Mouse (Mus musculus) hindbrain, embryonic 15.5 days (tissue): ENCODE measurements at regions not wholly inside any gene's neighbourhood (a gene's known extent, or its start where the extent isn't known, plus 50 kb on each side); places are given as distances from the start of the nearest gene placed in this dataset.
"Not testable (repeated sequence)": the region's sequence is repeated elsewhere in the genome, so short reads cannot be mapped to it uniquely, and the experiment has no call there.

Source experiments
- ATAC-seq: fragments of 200-750 bp; cut with Nextera tagmentation; 2 replicates; pipeline ENCODE4 v1.8.0; 2017; ENCODE audit warnings: low read depth, moderate number of reproducible peaks, moderate TSS enrichment; ENCODE audit not compliant: low FRiP score
- H3K27ac ChIP-seq: fragments of 300-500 bp; sonication (generic); replicated peaks from 2 replicates; pipeline ENCODE4 v1.5.1; 2015; ENCODE audit warnings: mild to moderate bottlenecking, inconsistent platforms
- H3K27me3 ChIP-seq: fragments of 300-500 bp; sonication (generic); 2 replicates; pipeline ENCODE4 v1.6.1; 2015; ENCODE audit warnings: control low read depth, inconsistent platforms
- H3K36me3 ChIP-seq: fragments of 300-500 bp; sonication (generic); 2 replicates; pipeline ENCODE4 v1.6.1; 2015; ENCODE audit warnings: control low read depth, inconsistent platforms
- H3K4me1 ChIP-seq: fragments of 300-500 bp; sonication (generic); replicated peaks from 2 replicates; pipeline ENCODE4 v1.6.1; 2015; ENCODE audit warnings: control low read depth, inconsistent platforms
- H3K4me2 ChIP-seq: fragments of 300-500 bp; sonication (generic); 2 replicates; pipeline ENCODE4 v1.6.1; 2015; ENCODE audit warnings: moderate library complexity, mild to moderate bottlenecking, inconsistent platforms
- H3K4me3 ChIP-seq: fragments of 300-500 bp; sonication (generic); 2 replicates; pipeline ENCODE4 v1.5.1; 2015; ENCODE audit warnings: mild to moderate bottlenecking, inconsistent platforms
- H3K9ac ChIP-seq: fragments of 300-500 bp; sonication (generic); 2 replicates; pipeline ENCODE4 v1.6.1; 2015; ENCODE audit warnings: inconsistent platforms
- H3K9me3 ChIP-seq: fragments of 300-500 bp; sonication (generic); 2 replicates; pipeline ENCODE4 v1.6.1; 2016; ENCODE audit warnings: control low read depth, inconsistent platforms
- WGBS: fragments of 180-500 bp; shearing (Covaris S2); methylation state at CpG from one replicate; pipeline ENCODE4 v1.1.7; 2015; 5-methylcytosine and 5-hydroxymethylcytosine counted together

DNA sequence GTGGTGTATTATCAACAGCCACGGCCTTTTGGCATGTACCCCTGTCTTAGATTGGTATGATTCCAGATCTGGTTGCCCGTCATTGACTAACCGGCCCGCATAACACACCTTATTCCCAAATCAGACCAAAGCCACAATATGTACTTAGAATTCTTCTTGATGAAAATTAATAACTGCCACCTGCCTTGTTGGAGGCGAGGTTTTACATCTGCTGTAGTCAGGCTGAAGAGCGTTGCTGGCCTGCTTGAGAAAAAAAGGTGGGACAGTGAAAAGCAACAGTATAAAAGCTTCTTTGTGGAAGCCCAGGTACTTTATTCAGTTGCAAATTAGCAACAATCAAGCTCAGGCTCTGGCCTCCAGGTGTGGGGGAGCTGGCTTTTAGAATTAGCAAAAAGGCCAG lies 223.6 kb upstream of the Car8 start:
- H3K4me1 ChIP-seq, H3K9me3 ChIP-seq, H3K4me2 ChIP-seq, ATAC-seq, H3K27me3 ChIP-seq, H3K27ac ChIP-seq, H3K36me3 ChIP-seq, H3K4me3 ChIP-seq, H3K9ac ChIP-seq: not testable (repeated sequence)
- 93% methylated on average over 6 of the region's 6 CpGs for WGBS

DNA sequence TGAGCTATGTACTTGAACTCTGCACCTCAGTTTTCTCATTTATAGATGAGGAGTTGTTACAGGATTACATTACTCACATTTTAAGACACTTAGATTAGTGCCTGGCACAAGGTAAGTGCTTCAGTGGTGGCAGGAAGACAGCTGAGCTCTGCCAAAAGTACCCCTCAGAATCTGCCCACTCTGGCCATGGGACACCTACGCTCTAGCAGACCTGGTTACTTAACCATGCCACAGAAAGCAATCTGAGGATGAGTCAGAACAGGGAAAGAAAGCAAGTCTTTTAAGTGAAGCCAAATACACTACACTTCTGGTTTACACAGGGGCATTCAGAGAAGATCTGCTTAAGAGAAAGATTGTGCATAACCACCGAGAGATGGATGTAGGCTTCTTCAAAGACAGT lies 215.5 kb upstream of the Car8 start:
- no peak overlapping the region for H3K4me3 ChIP-seq
- no peak for ATAC-seq
- no peak overlapping the region for H3K27ac ChIP-seq
- H3K9me3 ChIP-seq, result no peaks in the 10 kb centered on the region
- H3K4me2 ChIP-seq, result no peak overlapping the region
- no peak overlapping the region for H3K9ac ChIP-seq
- H3K27me3 ChIP-seq, result no peaks in the 10 kb centered on the region
- H3K36me3 ChIP-seq, result no peaks in the 10 kb centered on the region
- H3K4me1 ChIP-seq, result no peaks in the 10 kb centered on the region
- WGBS, result 89% methylated on average over 2 of the region's 2 CpGs

DNA sequence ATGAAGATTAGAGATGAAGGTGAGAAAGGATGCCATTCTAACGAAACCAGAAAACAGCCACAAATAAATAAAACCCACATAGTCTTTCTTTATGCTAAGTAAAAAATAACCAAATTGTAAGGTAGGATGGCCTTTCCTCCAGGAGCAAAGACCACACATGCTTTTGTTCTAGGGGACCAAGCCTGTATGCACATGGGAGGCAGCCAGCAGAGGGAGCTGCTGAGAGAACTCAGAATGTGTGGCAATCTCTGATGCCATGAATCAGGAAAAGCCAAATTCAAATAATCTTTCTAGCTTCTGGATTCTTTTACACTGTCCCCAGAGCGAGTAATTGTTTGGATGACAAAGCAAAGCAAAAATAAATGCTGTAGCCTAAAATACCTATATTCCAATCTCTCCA lies 193.6 kb upstream of the Car8 start:
- WGBS, result 46% methylated on average over 2 of the region's 2 CpGs

DNA sequence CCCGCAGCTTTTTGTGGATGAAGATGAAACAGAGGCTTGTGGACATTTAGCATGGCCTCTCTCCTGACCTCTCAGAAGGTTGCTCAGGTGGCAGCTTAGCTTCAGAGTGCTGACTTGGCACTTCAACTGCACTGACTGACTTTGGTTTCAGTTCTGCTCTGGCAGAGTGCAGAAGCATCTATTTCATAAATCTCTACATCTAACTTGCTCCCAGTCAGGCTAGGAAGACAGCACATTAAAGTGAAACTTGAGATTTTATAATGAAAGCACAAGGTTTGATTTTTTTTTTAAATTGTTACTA lies 192.1 kb upstream of the Car8 start:
- WGBS, result 41% methylated on average over 1 of the region's 1 CpGs
- Histone ChIP-seq H3K27me3 (no peaks in the 10 kb centered on the region), H3K4me3 (no peak overlapping the region), H3K9ac (no peak overlapping the region), H3K27ac (no peak overlapping the region), H3K4me2 (no peak overlapping the region), H3K9me3 (no peaks in the 10 kb centered on the region), H3K36me3 (no peaks in the 10 kb centered on the region), H3K4me1 (no peaks in the 10 kb centered on the region)
- no peak for ATAC-seq

More for the DNA sequence above, 193.6 kb upstream of the Car8 start:
- no peaks in the 10 kb centered on the region for H3K4me1 ChIP-seq
- no peaks in the 10 kb centered on the region for H3K36me3 ChIP-seq
- ATAC-seq, result no peak
- no peak overlapping the region for H3K4me3 ChIP-seq
- no peaks in the 10 kb centered on the region for H3K9me3 ChIP-seq
- H3K27ac ChIP-seq, result no peak overlapping the region
- H3K27me3 ChIP-seq, result no peaks in the 10 kb centered on the region
- no peak overlapping the region for H3K9ac ChIP-seq
- H3K4me2 ChIP-seq, result no peak overlapping the region

DNA sequence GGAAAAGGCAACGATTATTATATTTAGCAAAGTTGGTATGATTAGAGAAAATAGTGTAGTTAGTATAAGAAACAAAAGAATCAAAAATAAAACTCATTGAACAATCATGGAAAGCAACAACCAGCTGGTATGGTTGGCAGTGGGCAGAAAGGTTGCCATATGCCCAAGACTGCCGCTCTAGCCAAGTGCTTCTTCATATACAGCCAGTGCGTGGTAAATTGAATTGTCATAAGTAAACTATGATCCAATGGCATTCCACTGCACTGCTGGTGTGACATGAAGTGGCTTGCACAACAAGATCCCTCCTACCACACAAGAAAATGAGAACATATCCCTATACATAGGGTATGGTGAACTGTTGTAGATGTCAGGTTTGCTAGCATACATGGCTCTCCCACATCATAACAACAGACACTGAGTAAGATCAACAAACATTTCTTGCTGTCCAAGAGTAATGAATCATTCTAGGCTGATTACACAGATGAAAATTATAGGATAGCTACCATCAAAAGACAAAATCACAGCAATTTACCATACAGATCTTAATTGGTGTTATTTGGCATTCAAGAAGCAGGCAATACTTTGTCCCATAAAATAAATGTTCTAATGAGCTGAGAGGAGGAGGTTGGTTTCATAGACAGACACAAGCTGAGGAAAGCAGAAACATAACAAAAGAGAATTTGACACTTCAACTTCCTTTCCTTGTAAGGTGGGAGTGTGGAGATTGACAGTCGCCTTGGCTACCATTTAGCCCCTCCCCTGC lies 191.6 kb upstream of the Car8 start:
- H3K4me1 ChIP-seq, result no peaks in the 10 kb centered on the region
- H3K27me3 ChIP-seq, result no peaks in the 10 kb centered on the region
- no peak overlapping the region for H3K27ac ChIP-seq
- no peak overlapping the region for H3K4me3 ChIP-seq
- no peak for ATAC-seq
- no peaks in the 10 kb centered on the region for H3K9me3 ChIP-seq
- no peak overlapping the region for H3K4me2 ChIP-seq
- H3K9ac ChIP-seq, result no peak overlapping the region
- WGBS, result 77% methylated on average over 4 of the region's 4 CpGs
- H3K36me3 ChIP-seq, result no peaks in the 10 kb centered on the region

DNA sequence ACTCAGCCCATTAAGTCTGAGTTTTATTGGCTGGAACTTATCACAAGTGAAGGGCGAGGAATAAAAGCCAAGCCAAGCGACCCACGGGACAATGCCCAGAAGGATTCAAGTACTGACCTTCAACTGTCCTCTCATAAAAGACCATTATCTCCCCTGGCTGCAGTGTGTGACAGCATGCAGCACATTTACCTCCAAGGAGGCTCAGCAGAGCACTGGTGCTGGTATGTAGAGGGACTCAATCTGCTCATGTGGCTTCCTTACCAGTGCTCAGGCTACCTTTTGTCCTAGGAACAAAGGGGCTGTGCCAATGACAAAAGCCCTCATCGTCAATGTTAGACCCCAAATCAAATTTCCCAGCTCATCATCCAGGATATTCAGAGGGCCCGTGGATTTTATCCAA lies 190.9 kb upstream of the Car8 start:
- Histone ChIP-seq H3K4me1 (no peaks in the 10 kb centered on the region), H3K4me2 (no peak overlapping the region), H3K27me3 (no peaks in the 10 kb centered on the region), H3K9me3 (no peaks in the 10 kb centered on the region), H3K27ac (no peak overlapping the region), H3K9ac (no peak overlapping the region), H3K36me3 (no peaks in the 10 kb centered on the region), H3K4me3 (no peak overlapping the region)
- ATAC-seq, result no peak
- WGBS, result 38% methylated on average over 5 of the region's 5 CpGs

DNA sequence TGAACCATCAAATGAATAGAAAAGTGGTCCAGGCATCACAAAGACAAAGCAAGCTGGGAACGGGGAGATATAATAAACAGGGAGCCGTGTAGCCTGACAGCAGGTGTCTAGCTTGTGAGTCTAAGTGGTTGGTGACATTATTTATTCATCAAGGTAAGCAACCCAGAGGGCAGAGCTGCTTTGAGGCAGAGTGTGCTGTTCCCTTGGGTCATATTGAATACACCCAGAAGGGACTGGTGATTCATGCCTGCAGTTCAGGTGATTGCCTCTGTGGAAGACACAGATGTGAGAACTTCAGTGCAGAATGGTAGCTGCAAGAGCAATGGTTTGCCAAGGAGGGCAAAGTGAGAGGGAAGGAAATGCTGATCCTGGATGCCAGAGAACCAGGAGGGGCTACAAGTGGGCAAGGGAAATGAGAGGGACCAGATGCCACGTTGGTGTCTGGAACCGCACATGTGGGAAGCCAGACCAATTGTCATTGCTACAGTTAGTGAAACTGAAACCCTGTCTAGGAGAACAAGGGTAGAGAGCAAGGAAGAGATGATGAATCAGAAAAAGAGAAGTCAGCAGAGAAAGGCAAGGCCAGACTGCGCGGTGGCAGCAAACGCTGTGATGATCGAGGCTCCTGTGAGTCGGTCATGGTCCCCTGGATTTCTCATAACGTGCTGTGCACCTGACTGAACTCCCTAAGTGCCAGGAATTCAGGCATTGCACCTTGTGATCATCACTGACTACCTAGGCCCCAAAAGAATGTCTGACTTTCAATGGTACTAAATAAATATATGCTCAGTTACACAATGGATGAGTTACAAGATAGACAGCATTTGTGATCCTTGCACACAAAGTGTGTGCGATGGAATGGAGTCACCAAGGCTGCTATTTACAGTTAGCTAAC lies 190.0 kb upstream of the Car8 start:
- Histone ChIP-seq H3K4me1 (0 out of 2 replicates have a peak, but pooled peaks cover under 1% of the 10 kb centered on the region), H3K4me3 (no peak overlapping the region), H3K27ac (no peak overlapping the region), H3K27me3 (no peaks in the 10 kb centered on the region), H3K9ac (no peak overlapping the region), H3K36me3 (no peaks in the 10 kb centered on the region), H3K4me2 (no peak overlapping the region), H3K9me3 (no peaks in the 10 kb centered on the region)
- 80% methylated on average over 11 of the region's 11 CpGs for WGBS
- ATAC-seq, result no peak

DNA sequence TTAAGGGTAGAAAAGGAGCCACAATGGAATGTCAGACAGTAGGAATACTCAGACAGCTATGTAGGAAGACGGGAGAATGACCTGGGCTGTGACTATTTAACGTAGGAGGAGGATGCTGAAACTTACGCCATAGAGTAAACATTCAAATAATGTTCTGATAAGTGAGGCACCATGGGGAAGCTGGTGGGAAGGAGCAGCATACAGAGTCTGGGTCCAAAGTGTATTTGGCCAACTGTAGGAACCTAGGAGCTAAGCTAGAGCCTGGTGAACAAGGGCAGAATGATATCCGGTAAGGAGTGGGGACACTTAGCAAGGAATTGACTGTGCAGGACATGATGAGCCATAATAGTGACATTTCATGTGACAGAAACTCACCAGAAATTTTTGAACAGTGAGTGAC lies 189.0 kb upstream of the Car8 start:
- Histone ChIP-seq H3K27me3 (no peaks in the 10 kb centered on the region), H3K36me3 (no peaks in the 10 kb centered on the region), H3K4me1 (0 out of 2 replicates have a peak, but pooled peaks cover 4% of the 10 kb centered on the region), H3K27ac (no peak overlapping the region), H3K4me3 (no peak overlapping the region), H3K9ac (no peak overlapping the region), H3K9me3 (no peaks in the 10 kb centered on the region), H3K4me2 (no peak overlapping the region)
- ATAC-seq, result no peak
- WGBS, result 89% methylated on average over 4 of the region's 4 CpGs

DNA sequence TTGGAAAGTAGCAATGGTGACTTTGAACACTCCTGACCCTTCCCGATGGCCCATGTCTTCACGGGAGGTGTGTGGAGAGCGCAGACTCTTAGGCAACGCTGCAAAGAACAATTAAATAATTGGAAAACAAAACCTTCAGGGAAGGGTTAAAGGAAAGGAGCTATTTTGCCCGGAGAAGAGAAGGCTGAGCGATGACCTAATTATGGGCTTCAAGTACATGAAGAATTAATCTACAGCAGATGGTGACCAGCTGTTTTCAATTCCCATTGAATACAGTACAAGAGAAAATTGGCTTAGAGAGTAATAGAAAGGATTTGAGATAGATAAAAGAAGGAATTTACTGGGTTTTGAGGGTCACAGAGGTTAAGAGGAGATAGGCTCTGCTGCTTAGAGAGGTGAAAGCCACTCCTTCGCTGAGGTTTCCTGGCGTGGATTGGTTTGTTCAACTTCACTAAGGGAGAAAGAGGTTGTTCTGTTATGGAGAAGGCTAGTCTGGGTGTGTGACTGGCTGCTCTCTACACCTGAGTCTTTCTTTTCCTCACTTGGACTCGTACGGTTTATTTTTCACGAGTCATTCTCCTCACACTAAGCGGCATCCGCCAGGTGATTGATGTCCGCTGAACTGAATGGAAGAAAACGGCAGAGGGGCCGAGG lies 184.7 kb upstream of the Car8 start:
- no peak overlapping the region for H3K4me3 ChIP-seq
- no peak overlapping the region for H3K9ac ChIP-seq
- no peaks in the 10 kb centered on the region for H3K36me3 ChIP-seq
- no peak overlapping the region for H3K4me2 ChIP-seq
- 0 out of 2 replicates have a peak overlapping the region, but pooled peaks have one; percentile 20 for H3K27ac ChIP-seq
- 0 out of 2 replicates have a peak, but pooled peaks have one; percentile 19 for ATAC-seq
- H3K27me3 ChIP-seq, result no peaks in the 10 kb centered on the region
- 0 out of 2 replicates have a peak, but pooled peaks cover 4% of the 10 kb centered on the region for H3K4me1 ChIP-seq
- WGBS, result 54% methylated on average over 16 of the region's 16 CpGs
- no peaks in the 10 kb centered on the region for H3K9me3 ChIP-seq

DNA sequence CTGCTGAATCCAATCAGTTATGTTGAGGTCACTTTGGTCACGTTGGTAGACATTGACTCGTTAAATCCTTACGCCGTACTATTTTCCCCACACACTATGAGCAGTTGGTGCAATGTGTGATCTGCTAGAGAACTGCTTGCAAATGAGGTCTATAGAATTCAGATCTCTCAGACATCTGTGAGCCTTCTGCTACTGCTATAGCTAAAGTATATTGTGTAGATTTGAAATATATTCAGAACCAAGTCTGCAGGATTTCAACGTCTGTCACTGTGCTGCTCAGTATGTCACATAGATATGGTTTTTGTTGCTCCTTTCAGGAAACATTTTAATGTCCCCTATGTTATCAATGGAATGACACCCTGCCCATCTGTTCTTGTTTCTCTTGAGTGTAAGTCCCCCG lies 182.4 kb upstream of the Car8 start:
- no peaks in the 10 kb centered on the region for H3K36me3 ChIP-seq
- no peaks in the 10 kb centered on the region for H3K9me3 ChIP-seq
- no peak overlapping the region for H3K27ac ChIP-seq
- H3K4me2 ChIP-seq, result no peak overlapping the region
- no peaks in the 10 kb centered on the region for H3K27me3 ChIP-seq
- 0 out of 2 replicates have a peak, but pooled peaks cover 4% of the 10 kb centered on the region for H3K4me1 ChIP-seq
- ATAC-seq, result no peak
- no peak overlapping the region for H3K4me3 ChIP-seq
- H3K9ac ChIP-seq, result no peak overlapping the region
- WGBS, result 83% methylated on average over 6 of the region's 6 CpGs

DNA sequence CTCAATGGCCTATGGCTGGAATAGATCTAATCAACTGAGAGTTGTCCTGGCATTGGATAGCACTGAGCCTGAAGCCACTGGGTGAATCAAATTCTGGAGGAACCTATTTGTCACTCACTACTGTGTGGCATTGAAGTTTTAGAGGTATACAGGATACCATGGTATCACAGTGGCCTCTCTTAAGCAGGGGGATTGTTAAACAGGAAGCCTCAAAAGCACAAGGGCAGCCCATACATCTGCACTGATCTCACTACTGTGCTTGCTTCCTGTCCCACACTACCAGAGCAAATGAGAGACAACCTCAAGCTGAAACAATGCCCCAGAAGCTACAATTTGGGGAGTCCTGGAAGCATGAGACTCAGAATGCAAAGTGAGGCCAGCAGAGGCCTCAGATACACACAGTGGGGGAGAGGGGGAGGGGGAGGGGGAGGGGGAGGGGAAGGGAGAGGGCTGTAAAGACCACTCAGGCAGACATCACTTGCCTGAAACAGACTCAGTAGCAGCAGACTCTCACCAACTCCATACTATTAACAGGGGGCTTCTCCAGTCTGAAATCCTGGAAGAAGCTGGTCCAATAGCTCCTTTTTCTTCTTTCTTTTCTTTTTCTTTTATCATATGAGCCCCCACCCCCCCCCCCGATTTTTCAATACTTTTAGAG lies 179.7 kb upstream of the Car8 start:
- Histone ChIP-seq H3K4me2 (no peak overlapping the region), H3K36me3 (no peaks in the 10 kb centered on the region), H3K4me1 (0 out of 2 replicates have a peak, but pooled peaks cover under 1% of the 10 kb centered on the region), H3K9ac (no peak overlapping the region), H3K9me3 (no peaks in the 10 kb centered on the region), H3K27me3 (no peaks in the 10 kb centered on the region), H3K4me3 (no peak overlapping the region), H3K27ac (no peak overlapping the region)
- 33% methylated on average over 1 of the region's 1 CpGs for WGBS
- ATAC-seq, result no peak

DNA sequence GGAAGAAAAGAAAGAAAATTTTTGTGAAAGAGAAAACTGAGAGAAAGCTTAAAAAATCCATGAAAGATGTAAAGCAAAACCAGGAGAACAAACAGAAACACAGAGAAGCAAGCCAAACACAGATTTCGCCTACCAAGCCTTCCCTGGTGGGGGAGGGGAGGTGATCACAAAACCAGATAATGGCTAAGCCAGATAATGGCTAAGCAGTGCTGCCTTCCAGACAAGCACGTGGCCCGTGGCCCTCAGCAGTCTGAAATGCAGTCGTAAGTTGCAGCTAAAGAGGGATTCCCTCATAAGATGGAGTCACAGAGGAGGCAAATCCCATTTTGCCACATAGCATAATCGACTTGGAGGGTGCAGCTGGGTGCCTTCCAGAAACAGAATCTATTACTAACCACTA lies 179.0 kb upstream of the Car8 start:
- H3K36me3 ChIP-seq, result no peaks in the 10 kb centered on the region
- H3K27ac ChIP-seq, result no peak overlapping the region
- no peak overlapping the region for H3K4me2 ChIP-seq
- ATAC-seq, result no peak
- H3K27me3 ChIP-seq, result no peaks in the 10 kb centered on the region
- H3K9ac ChIP-seq, result no peak overlapping the region
- no peaks in the 10 kb centered on the region for H3K9me3 ChIP-seq
- 35% methylated on average over 5 of the region's 5 CpGs for WGBS
- H3K4me3 ChIP-seq, result no peak overlapping the region
- H3K4me1 ChIP-seq, result no peaks in the 10 kb centered on the region
